Mouse (Mus musculus) kidney, postnatal 14 days (tissue): ENCODE measurements at regions not wholly inside any gene's neighbourhood (a gene's known extent, or its start where the extent isn't known, plus 50 kb on each side); places are given as distances from the start of the nearest gene placed in this dataset.
A peak's percentile ranks its signal among the peaks of the same experiment; 100 is the strongest.

Experiments used
- DNase-seq: peaks from one replicate; pipeline ENCODE4 v3.0.0; 2022; ENCODE audit warnings: mixed read lengths

- DNase-seq: no peak
Observed at GRCm38 (mm10) chr10:71778903-71779302, 431.3 kb downstream of the Ipmk start.

GRCm38 (mm10) chr10:71789241-71789640 lies 441.7 kb downstream of the Ipmk start:
- DNase-seq: no peak

- no peak for DNase-seq
Observed at GRCm38 (mm10) chr10:71789936-71790335, 442.4 kb downstream of the Ipmk start.

DNA sequence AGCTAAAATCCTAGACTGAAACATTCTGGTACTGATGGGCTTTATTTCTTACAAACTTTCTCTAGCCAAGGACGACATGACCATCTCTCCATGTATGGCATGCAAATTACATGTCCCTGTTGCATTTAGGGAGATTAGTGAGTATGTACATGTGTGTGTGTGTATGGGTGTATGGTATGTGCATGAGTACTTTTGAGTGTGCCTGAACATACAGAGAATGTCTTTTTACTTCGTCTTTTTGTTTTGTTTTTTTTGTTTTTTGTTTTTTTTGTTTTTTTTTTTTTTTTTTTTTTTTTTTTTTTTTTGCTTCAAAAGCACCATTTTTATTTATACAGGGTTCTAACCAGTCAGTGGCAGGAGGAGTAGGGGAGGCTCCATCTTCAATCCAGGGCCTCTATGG lies 451.1 kb downstream of the Ipmk start:
- DNase-seq: no peak

GRCm38 (mm10) chr10:71802457-71802856 lies 454.9 kb downstream of the Ipmk start:
- no peak for DNase-seq

- no peak for DNase-seq
Observed at GRCm38 (mm10) chr10:71832633-71833032, 485.1 kb downstream of the Ipmk start.

GRCm38 (mm10) chr10:71835018-71835417 lies 487.5 kb downstream of the Ipmk start:
- DNase-seq: no peak

DNA sequence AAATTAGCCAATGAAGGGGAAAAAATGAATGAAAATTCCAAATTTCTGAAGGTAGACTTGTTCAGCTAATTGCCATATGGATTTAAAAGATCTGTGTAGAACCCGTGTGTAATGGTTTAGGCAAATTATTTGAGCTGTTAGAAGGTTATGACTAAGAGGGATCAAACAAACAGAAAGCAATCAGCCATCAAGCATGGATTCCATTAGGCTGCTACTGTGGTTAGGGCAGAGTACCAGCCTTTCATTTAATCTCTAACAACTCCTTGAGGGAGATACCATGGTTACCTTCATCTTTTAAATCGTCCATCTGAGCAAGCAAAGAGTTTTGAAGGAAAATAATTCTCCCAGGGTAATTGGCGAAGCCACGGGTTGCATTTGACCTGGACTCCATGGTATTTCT lies 509.5 kb downstream of the Ipmk start:
- DNase-seq: no peak

GRCm38 (mm10) chr10:71857518-71857973 lies 510.0 kb downstream of the Ipmk start:
- DNase-seq: peak; percentile 7

GRCm38 (mm10) chr10:71893726-71894125 lies 546.2 kb downstream of the Ipmk start:
- DNase-seq: no peak

- DNase-seq: no peak
Observed at GRCm38 (mm10) chr10:71905029-71905428, 557.5 kb downstream of the Ipmk start.
